Mouse (Mus musculus): ENCODE results near the gene Dtx2. TPM values are rescaled to one million over a fixed set of nuclear protein-coding genes. Genes with fewer than 3 reads are reported as not detected.
"Not testable (repeated sequence)": the region's sequence is repeated elsewhere in the genome, so short reads cannot be mapped to it uniquely, and the experiment has no call there.

Dtx2 gene
- total RNA-seq, 2 experiments from 2014 or later = 8.5 to 8.9 TPM

DNA sequence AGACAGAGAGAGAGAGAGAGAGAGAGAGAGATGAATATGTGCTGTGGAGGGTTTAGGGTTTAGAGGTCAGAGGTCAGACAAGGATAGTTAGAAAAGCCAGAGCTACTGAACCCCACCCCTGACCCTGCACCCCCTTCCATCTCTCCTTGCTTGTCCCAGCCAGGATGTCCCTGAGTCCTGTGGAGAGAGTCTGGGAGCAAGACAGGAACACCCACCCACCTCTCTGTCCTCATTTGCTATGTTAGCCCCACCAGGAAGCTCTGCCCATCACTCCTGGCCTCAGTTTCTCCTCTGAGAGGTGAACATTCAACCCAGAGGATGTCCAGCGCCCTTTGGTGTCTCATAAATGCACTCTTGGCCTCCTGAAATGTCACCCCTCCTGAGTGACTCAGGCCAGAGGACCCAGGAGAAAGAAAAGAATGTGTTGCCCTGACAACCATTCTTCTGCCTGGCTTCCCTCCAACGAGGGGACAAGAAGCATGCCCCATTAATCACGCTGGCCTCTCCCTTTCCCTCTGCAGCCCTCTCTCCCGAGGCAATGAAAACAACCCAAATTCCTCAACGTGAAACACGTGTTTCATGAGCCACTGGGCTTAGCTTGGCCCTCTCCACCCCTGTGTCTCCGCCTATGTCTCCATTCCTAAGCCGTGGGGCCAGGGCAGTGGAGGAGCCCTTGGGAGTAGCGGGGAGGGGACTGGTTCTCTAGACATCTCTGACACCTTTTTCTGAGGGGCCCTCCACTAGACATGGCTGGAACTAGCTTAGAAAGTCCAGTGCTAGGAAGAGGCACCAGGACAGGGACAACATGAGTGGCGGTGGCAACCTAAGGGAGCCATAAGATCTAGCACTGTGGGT is 56.9 kb downstream of the Dtx2 start:
- peak; percentile 30 to 53 for DNase-seq
- intact Hi-C loops (cut with DNase I) = no loop called here

DNA sequence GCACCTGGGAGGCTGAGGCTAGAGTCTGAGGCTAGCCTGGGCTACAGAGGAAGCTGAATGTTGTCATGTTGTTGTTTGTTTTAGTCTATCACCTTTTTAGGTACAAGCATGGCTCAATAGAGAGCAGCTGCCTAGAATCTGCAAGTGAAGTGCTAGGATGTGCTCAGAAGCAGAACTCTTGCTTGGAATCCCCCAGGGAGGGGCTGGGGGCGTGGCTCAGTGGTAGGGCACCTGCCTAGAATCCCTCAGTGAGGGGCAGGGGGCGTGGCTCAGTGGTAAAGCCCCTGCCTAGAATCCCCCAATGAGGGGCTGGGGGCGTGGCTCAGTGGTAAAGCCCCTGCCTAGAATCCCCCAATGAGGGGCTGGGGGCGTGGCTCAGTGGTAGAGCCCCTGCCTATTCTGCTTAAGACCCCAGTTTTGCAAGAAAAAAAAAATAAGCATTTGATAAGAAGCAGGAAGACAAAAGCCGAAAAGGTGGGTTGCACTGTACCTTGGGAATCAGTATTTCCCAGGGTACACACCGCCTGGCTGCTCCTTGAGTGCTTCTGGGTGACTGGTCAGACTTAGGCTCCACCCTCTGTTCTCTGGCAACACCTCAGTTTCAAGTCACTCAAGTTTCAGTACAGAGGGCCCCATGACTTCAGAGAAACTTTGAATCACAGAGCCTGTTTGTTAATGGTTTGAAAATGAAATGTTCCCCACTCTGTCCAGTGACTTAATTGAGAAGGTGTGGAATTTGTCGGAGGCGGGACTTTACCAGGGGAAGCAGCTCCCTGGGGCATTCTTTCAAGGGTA is 58.5 kb downstream of the Dtx2 start:
- intact Hi-C loops (cut with DNase I) = no loop called here
- no peak for DNase-seq

DNA sequence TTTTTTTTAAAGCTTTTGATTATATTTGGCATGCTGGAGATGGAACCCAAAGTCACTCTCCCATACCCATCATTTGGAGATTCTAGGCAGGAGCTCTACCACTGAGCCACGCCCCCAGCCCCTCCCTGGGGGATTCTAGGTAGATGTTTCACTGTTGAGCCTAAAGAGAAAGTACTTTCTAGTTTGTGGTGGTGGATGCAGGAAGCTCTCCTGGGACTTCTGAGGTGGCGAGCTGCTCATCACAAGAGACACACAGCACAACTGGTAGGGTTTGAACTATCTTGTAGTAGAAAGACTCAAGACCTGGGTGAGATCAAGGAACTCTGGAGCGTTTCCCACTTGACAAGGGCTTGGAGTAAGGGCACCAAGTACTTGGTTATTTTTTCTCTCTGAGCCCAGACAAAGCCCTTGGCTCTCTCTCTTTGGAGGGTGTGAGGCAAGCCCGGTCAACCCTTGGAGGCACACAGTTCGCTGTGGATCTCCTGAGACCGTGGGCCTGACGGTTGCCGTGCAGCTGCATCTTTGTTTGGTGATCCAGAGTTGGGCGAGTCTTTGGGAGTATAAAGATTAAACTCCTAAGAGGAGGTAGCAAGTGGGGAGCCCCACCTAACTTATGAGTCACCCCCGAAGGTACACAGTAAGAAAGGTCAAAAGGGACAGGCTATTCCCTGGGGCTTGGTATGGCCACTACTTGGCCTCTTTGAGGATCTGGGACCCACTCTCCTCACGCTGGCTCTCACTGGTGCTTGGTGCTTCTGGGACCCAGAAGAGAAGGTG is 59.9 kb downstream of the Dtx2 start, which contains the start of gene Upk3bl:
Upk3bl (plus strand) TSS at position 192 of the 777 bp plus-strand sequence.
- intact Hi-C loops (cut with DNase I) = no loop called here
- no peak for DNase-seq

DNA sequence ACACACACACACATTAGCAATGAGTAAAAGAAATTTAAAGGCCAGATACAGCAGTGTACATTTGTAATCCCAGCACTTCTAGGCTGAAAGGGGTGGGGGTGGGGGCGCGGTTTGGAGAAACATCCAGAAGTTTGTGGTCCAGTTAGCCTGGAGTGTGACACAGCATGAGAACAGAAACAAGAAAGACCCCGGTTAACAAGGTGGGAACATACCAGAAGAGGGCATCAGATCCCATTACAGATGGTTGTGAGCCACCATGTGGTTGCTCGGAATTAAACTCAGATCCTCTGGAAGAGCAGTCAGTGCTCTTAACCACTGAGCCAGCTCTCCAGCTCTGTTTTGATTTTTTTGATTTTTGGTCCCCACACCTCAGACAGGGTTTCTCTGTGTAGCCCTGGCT is 61.5 kb downstream of the Dtx2 start:
- no peak for DNase-seq
- intact Hi-C loops (cut with DNase I) = no loop called here

DNA sequence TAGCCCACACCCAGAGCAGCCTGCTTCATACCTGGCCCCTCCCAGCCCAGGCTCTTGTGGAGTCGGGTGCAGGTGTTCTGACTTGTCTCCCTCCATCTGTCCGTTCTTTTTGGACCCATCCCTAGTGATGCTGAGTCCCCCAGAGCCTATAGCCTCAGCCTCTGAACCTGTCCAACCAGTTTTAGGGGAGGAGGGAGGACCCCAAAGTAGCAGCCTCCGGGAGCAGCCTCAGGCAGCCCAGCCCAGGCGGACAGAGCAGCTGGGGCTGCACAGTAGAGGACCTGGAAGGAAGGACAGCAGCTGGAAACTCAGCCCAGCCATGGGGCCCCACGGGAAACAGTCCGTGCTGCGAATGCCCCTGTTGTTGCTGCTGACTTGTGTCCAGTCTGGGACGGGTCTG is 62.5 kb downstream of the Dtx2 start:
- intact Hi-C loops (cut with DNase I) = no loop called here
- DNase-seq = no peak

DNA sequence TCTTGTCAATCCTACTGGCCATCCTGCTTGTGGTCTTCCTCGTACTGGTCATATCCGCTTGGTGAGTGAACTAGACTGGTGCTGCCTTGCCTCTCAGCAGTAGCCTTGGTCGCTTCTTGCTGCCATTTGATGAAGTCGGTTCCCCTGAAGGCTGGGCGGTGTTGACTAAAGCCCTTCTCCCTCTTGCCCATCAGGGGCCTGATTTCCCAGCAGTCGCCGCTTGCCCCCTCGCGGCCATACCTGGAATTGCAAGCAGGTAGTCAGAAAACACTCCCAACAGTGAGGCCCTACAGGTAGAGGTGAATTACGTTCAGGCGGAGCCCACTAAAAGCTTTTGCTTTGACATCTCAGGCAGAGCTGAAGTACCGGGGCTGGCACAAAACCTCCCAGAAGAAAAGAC is 67.0 kb downstream of the Dtx2 start:
- intact Hi-C loops (cut with DNase I) = loop anchor here (2.0 to 5.0 kb wide), 3 partner anchors 79 to 184 kb away; no protein-coding TSS in a partner anchor
- DNase-seq = peak; percentile 83 to 88

DNA sequence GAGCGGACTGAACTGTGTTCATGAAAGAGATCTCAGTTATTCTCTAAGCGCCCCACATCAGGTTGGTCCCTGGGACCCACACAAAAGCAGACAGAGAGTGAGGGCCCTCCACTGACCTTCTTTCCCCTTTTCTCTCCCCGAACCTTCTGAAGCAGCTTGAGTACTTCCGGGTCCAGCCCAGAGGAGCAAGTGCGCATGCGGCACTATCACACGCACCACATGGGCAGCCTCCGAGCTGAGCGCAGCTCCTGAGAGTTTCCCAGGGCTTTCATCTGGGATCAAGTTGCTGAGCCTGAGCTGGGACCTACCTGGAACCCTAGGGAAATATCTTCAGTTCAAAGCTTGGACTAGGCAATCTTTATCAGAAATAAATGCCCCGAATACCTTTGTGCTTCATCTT is 69.3 kb downstream of the Dtx2 start:
- DNase-seq = no peak
- intact Hi-C loops (cut with DNase I) = loop anchor here (5.0 kb wide), 2 partner anchors 162 to 187 kb away; no protein-coding TSS in a partner anchor

DNA sequence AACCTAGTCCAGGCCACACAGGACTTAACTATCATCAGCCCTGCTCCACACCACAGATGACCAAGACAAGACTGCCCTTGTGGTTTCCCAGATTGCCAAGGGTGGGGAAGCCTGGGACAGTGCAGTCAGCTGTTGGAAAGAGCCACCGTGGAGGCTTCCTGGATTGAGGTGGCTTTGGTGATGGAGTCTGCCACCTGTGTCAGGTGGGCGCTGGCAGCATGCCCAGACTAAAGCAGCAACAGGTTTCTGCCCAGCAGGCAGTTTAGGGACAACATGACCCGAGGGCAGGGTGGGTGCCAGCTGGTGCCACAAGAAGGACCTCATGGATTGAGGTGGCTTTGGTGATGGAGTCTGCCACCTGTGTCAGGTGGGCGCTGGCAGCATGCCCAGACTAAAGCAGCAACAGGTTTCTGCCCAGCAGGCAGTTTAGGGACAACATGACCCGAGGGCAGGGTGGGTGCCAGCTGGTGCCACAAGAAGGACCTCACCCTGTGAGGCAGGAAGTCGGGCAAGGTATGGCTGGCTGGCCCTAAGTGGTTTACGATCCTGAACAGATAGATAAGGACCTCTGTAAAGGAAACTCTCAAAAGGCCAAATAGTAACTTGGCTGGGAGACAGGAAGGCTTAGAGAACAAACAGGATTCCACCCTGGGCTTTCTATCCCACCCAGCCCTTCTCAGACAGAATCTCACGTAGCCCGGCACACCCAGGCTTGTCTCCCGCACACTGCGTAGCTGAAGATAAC is 72.0 kb downstream of the Dtx2 start:
- intact Hi-C loops (cut with DNase I); DNase-seq: not testable (repeated sequence)

DNA sequence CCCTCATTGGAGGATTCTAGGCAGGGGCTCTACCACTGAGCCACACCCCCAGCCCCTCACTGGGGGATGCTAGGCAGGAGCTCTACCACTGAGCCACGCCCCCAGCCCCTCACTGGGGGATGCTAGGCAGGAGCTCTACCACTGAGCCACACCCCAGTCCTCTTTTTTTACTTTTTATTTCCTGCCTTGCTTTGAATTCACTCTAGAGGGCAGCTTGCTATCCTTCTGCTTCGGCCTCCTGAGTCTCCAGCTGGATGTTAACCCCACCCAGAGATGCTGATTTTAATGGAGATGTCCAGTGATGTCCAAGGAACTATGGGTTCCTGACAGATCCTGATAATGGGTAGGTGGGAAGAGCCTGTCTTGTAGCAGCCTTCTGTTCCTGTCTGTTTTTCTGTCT is 74.8 kb downstream of the Dtx2 start:
- intact Hi-C loops (cut with DNase I) = no loop called here
- no peak for DNase-seq

DNA sequence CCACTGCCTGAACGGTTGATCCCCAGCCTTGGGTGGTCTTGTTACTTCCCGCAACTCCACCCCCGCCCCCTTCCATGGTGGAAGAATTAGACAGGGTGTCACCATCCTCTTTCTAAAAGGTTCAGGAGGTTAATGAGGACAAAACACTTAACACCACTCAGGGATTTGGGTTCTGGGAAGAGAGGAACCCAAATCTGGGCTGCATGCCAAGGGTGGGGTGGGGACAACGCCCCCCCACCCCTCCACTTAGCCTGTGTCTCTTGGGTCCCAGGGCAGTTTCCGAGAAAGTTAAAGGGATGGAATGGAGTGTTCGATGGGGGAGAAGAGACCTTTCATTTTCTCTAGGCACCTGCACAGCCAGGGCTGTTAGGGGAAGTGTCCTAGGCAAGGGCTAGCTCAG is 78.5 kb downstream of the Dtx2 start:
- peak; percentile 29 to 30 for DNase-seq
- intact Hi-C loops (cut with DNase I) = no loop called here

DNA sequence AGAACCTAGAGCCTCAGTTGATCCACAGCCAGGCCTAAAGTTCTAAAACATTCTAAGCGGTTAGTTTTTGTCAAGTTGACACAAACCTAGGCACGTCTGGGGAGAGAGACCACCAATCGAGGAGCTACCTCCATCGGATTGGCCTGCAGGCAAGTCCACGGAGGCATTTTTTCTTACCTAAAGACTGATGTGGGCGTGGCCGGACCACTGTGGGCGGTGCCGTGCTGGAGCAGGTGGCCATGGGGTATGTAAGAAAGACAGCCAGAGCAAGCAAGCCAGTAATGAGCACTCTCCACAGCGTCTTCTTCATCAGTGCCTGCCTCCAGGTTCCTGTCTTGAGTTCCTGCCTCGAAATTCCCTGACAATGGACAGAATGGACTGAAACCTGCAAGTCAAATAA is 78.9 kb downstream of the Dtx2 start:
- intact Hi-C loops (cut with DNase I) = no loop called here
- DNase-seq = no peak

DNA sequence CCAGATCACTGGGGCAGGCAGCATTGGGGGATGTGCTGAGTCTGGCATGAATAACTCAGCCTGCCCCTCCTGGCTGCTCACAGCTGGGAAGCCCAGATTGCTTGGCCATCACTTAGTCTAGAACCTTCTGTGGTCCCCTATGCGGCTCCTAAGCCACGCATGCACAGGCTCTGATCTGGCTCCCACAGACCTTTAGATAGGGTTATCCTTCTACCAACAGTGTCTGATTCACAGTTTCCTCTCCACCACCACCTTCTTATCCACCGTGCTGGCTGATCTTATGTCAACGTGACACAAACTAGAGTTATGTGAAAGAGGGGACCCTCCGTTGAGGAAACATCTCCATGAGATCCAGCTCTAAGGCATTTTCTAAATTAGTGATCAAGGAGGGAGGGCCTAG is 80.5 kb downstream of the Dtx2 start:
- DNase-seq = no peak
- intact Hi-C loops (cut with DNase I) = no loop called here

DNA sequence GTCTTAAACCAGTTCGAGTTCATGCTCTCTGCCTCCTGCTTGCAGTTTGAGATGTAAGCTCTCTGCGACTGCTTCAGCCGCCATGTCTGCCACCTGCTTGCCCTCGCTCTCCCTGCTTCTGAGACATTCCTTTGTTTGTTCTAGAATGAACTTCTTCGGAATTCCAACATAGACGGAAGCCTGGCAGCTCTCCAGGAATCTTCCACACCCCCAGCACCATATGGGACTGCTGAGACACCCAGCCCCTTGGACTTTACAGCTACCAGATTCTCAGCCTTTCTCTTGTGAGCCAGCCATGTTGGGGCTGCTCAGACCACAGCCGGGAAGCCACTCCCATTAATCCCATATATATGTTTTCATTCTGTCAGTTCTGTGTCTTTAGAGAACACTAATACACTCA is 81.7 kb downstream of the Dtx2 start:
- peak in 1 of 2 experiments; percentile 30 for DNase-seq
- intact Hi-C loops (cut with DNase I) = no loop called here

DNA sequence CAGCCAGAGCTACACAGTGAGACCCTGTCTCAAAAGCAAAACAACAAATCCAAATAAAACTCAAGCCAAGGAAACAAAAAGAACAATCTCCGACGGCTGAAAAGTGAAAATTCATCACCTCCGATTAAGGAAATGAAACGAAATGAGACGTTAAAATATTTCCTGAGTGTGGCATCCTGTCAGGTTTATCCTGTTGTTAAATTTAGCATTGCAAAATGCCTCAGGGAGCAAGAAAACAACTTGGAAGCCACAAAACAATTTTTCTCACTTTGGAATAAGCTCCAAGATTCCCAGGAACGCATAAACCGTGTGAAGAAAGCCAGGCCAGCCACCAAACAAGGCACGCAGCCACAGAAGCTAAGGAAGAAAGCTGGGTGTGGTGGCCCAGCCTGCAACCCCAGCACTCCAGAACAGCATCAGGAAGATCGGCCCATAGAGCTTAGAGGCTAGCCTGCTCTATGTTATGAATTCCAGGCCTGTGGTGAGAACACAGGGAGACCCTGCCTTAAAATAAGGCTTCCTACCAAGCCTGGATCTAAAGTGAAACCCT is 82.5 kb downstream of the Dtx2 start:
- intact Hi-C loops (cut with DNase I) = no loop called here
- peak; percentile 22 to 23 for DNase-seq

DNA sequence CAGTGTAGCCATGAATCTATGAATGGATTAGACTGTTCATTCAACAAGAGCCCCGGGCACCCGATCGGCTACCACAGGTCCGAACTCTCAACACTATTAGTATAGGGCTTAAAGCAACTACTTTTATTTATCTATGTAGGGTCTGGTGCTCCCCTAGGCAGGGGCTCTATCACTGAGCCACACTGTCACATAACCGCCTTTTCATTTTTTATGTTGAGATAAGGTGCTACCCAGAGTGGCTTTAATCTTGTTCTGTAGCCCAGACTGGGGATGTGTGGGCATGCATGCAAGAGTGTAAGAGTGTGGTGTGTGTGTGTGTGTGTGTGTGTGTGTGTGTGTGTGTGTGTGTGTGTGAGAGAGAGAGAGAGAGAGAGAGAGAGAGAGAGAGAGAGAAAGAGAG is 83.5 kb downstream of the Dtx2 start:
- no peak for DNase-seq
- intact Hi-C loops (cut with DNase I) = no loop called here

DNA sequence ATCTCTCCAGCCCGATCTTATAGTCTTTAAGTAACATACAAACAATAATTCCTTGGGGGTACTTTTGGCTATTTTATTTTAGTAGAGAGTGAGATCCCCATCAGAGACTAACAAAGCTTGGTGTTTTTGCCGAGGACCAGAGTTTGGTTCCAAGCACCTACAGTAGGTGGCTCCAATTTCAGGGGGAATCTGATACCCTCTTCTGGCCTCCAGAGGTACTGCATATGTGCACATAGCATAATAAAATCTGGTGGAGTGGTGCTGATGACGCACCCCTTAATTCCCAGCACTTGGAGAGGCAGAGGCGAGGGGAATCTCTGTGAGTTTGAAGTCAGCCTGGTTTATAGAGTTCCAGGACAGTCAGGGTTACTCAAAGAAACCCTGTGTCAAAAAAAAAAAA is 87.7 kb downstream of the Dtx2 start:
- intact Hi-C loops (cut with DNase I) = no loop called here
- DNase-seq = no peak

All from heart, postnatal 14 days (tissue).